Mouse (Mus musculus) erythroid progenitor cell, adult 5-6 weeks (primary cell): ENCODE measurements around the gene a. TPM values are rescaled to one million over a fixed set of nuclear protein-coding genes. Genes with fewer than 3 reads are reported as not detected.
"Not testable (repeated sequence)": the region's sequence is repeated elsewhere in the genome, so short reads cannot be mapped to it uniquely, and the experiment has no call there.

ENCODE experiments used
- ATAC-seq: replicated peaks from 2 replicates; pipeline ENCODE4 v1.8.0; 2016; ENCODE audit warnings: moderate number of reproducible peaks, mild to moderate bottlenecking, moderate TSS enrichment, inconsistent platforms; ENCODE audit not compliant: poor library complexity, low FRiP score, severe bottlenecking
- total RNA-seq, 2 experiments: library from RNA; stranded (forward) in 1 of 2; stranded (reverse) in 1 of 2; fragments of 150-400 nt in 1 of 2; fragments of 186-747, 209-891 nt in 1 of 2; gene quantifications; 2 replicates each; pipeline versions ENCODE4 v1.2.3 to v1.2.4; 2015 to 2017; ENCODE audit warnings: low replicate concordance in 2 of 2

a gene
- total RNA-seq, 2 experiments from 2014 or later = not detected

DNA sequence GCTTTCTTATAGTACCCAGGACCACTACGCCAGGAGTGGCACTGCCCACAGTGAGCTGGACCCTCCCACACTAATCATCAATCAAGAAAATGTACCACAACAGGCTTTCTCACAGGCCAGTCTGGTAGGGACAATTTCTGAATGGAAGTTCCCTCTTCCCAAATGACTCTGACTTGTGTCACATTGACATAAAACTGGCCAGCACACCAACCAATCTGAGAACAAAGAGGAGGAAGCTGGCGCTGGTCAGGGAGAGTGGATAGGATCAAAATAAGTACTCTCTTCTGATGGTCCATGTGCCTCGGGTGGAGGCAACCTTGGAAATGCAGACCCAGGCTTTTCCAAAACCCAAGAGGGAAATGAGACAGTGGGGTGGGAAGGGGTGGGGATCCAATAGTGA is 253.3 kb downstream of the a start:
- ATAC-seq = no peak

DNA sequence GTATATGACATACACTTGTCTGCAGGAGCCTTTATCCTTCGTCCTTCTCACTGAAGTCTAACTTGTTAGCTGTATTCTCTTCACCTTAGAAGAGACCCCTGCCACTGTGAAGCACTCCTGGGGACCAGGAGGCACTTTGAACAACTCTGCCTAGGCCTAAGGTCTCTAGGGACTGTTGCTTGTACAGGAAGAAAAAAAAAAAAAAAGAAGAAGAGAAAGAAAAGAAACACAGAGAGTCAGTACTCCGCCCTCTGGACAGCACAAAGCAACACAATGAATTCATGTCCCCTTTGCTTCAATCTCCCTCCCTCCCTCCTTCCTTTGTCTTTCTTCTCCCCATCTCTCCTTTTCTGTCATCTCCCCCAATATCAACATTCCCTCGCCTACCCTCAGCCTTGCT is 253.9 kb downstream of the a start:
- ATAC-seq = no peak

DNA sequence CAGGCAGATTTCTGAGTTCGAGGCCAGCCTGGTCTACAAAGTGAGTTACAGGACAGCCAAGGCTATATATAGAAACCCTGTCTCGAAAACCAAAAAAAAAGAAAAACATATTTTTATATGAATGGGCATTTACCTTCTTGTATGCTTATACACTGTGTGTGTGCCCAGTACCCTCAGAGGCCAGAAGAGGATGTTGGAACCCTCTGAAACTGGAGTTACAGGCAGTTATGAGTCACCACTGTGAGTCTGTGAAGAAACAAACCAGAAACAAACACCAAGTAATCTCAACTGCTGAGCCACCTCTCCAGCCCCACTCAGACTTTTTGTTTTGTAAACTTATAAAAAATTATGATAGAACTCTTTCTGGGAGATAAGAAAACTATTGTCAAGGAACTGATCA is 255.6 kb downstream of the a start:
- ATAC-seq = no peak

DNA sequence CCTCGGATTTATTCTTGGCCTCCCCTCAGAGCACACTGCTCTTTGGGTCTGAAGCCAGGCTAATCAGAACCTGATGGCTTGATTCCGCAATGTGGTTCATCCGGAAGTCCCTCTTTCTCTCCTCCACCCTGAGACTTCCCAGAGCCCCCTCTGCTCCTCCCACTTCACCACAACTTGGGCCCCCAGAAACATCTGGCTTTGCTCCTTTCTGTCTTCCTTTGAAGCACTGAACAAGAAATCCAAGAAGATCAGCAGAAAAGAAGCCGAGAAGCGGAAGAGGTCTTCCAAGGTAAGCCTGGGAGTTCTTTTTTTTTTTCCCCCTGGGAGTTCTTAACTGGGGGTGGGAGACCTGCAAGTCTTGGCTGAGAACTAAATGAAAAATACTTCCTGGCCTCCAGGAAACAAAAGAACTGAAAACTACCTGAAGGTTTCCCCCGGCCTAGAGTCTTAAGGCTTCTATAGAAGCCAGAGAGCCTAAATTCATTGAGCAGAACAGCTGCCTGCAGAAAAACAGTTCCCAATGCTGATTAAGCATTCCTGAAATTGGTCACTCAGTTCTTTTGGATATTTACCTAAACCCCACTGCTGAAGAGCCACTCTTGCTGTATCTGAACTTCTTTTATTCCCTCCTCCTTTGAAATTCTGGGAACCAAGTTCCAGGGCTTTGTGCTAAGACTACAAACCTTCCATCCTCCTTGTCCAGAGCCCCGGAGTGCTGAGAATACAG is 256.4 kb downstream of the a start:
- ATAC-seq = no peak

DNA sequence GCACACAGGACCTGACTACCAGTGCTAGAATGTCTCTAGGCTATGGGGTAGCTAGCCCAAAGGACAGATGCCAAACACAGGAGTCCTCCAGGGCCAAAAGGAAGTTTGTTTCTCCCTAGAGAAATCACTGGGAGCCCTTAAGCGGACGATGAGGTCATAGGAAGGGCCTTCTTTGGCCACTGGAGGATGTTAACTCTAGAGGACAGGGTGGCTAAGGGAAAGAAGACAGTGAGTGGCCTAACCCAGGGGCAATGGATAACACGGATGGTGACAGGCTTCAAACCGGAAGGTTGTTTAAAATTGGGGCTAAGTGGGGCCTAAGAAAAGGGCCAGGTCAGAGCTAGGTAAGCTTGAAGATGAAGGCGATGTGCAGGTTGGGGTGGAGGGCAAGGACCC is 258.9 kb downstream of the a start:
- ATAC-seq = peak; percentile 26

DNA sequence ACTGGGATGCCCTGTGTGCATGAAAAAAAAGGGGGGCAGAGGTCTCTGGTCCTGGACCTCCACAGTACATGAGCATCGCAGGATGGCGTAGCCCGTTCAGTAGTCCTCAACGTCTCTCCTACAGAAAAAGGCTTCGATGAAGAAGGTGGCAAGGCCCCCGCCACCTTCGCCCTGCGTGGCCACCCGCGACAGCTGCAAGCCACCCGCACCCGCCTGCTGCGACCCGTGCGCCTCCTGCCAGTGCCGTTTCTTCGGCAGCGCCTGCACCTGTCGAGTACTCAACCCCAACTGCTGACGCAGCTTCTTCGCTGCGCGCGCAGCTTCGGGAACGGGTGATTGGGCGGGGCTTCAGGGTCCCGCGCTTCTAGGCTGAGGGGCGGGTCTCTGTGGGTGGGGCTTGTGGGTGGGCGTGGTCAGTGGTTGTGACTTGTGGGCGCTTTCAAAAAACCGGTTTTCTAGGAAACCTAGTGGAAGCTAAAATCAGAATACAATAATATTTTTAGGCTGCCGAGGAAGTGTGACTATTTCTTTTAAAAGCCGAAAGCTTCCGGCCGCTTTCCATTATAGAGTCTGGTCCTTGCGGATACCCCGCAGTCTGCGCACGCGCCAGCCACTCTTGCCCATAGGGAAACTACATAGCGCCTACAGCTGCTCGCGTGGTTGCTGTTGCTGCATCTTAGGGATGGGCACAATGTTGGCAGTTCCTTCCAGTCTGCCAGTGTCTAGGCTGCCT is 259.5 kb downstream of the a start:
- ATAC-seq = peak; percentile 95

DNA sequence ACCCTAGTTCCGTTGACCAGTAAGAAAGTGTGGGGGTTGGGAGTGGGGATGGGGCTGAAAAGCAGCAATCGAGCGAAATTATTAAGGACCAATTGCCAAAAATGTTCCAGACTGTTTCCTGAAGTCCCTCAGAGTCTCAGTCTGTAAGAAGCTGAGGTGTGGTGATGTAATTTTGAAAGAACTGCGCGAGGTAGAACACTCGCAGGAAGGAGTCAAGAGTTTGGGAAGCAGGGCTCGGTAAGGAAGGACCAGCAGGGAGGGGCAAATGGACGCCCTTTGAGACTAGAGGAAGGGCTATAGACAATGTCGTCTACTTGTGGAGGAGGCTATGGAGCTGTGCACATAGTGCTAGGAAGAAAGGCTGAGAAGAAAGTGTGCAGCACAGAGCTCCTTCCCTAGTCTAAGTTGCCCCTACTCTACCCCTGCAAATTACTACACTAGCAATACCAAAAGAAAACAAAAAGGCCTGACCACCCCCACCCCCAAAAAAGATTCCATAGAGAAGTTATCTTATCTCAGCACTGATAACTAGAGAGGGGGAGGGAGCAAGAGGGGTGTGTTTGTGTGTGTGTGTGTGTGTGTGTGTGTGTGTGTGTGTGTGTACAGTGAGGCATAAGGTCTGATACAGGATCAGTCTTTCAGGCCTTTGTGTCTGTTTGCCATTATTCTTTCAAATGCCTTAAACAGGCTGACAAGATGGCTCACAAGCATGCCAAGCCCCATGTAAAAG is 260.6 kb downstream of the a start:
- ATAC-seq = no peak

DNA sequence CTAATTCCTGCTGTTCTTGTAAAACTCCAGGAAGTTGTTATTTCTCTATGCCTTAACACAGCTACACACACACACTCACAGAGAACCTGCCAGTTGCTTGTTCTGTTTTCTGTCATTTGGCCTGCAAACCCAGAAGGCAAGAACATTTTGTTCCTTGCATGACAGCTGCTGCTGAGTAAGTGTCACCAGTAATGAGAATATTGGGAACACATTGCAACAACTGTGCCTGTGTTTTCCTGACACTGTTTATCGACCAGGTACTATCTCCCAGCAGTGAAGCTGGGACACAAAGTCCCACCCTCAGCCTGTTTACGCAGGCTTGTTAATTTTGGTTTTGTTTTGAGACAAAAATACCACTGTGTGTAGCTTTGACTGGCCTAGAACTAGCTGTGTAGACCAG is 261.5 kb downstream of the a start:
- ATAC-seq = no peak

DNA sequence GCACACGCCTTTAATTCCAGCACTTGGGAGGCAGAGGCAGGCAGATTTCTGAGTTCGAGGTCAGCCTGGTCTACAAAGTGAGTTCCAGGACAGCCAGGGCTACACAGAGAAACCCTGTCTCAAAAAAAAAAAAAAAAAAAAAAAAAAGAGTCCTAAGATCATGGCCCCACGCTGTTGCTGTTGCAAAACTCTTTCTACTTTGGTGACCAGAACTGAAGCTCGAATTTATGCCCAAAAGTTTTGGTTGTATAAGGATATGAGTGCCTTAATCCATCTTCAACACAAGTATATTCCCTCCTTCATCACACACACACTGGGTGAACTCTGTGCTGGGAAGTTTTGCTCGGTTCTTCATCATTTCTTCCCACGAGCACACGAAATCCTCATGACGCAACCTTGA is 262.3 kb downstream of the a start:
- not testable (repeated sequence) for ATAC-seq

DNA sequence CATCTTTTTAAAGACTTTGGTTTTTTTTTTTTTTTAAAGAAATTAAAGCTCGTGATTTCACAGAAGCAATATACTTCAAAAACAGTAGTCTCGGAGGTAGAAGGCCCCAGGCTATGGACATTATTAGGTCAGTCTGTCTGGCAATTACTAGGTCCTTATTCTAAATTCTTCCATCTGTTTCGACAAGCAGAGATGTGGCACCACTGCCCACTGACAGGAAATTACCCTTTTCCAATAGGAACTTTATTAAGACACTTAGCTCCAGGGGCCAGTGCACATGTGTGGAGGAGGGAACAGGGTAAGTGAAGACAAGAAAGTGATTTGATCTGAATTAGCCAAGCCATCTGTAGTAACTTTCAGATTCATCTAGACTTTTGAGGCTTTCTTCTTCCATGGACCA is 263.5 kb downstream of the a start:
- no peak for ATAC-seq

DNA sequence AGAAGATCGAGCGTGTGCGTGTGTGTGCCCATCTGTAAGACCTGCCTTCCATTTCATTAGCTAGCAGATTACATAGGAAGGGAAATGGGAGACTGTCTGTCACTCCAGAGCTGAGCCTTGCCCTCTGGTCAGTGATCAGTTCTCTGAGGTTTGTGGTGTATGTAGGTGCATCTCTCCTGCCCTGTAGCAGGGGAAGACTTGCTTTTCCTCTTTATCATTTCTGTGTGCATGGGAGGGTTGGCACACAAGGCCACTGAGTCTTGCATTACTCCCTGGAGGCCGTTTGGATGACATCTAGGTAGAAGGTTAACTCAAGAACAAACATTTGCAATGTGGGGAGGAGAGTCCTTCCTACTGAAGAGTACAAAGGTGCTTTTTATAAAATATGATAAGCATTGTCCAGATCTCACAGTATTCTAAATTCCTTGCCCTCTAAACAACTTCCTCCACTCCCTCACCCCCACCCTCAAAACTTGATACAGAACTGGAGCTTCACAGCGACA is 264.9 kb downstream of the a start:
- ATAC-seq = no peak

DNA sequence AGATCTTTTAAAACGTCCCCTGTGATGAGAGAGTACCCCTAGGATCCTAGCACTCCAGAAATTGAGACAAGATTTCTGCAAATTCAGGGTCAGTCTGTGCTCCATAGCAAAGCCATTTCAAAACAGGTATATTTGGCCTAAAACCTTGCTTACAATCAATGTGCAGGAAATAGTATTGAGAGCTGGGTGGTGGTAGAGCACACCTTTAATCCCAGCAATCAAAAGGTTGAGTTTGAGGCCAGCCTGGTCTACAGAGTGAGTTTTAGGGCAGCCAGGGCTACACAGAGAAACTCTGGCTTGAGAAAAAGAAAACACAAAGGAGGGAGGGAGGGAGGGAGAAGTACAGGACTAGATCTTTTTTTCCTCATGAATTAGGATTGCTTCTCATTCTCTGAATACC is 266.2 kb downstream of the a start:
- no peak for ATAC-seq

DNA sequence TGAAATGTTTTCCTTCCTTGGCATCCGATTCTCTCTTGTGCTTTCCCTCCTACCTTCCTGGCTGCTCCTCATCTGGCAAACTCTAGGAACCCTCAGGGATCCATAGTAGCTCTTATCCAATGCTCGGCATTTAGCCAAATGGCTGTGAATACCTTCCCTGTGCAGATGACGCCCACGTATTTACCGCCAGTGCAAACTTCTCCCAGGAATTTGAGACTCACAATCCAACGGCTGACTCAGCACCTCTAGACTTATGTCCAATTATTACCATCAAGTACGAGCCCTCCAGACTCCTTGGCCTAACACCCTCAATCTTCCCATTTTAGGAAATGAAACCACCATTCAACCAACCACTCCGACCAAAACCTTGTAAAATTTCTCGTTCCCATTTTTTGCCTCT is 279.8 kb downstream of the a start:
- ATAC-seq = no peak

DNA sequence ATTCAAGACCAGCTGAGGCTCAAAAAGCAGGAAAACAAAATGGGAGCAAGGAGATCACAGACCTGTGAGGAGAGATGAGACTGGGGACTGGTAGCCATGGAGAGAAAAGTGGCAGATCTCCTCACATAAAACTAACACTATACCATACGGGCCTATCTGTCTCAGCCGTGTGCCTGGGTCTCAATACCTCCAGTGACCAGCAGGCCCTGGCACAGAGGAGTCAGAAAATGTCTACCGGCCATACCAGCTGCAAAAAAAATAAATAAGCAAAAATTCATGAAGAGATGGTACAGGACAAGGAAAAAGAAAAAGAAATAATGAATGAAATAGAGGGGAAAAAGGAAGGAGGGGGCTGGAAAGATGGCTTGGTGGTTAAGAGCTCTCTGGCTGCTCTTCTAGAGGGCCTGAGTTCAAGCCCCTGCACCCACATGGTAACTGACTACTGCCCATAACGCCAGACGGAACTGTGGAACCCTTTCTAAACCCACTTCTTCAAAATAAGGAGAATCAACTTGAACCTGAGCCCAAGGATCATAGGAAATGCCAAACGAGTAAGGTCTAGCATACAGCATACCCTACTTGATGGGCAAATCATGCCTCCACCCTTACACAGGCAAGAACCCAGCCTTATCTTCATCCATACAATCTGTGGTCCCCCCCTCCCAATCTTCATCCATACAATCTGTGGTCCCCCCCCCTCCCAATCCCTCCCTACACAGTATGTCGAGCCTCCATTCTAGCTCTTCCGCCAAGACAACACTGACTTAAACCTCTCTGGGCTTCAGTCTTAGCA is 281.3 kb downstream of the a start:
- ATAC-seq = no peak

DNA sequence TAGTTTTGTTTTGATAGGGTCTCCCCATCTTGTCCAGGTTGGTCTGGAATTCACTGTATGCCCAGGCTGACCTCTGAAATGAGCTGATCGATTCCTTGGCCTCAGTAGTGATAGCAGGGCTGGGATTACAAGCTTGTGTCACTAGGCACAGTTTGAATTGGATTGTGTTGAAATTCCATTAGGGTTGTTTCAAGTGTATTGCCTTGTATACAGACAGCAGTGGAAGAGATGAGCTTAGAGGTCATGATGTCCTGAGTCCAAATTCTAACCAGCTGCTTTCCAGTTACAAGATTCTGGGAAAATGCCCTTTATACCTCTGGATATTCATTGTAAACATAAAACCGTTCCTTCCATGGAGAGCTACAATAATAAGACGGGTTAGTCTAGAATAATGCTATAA is 282.1 kb downstream of the a start:
- ATAC-seq = no peak

DNA sequence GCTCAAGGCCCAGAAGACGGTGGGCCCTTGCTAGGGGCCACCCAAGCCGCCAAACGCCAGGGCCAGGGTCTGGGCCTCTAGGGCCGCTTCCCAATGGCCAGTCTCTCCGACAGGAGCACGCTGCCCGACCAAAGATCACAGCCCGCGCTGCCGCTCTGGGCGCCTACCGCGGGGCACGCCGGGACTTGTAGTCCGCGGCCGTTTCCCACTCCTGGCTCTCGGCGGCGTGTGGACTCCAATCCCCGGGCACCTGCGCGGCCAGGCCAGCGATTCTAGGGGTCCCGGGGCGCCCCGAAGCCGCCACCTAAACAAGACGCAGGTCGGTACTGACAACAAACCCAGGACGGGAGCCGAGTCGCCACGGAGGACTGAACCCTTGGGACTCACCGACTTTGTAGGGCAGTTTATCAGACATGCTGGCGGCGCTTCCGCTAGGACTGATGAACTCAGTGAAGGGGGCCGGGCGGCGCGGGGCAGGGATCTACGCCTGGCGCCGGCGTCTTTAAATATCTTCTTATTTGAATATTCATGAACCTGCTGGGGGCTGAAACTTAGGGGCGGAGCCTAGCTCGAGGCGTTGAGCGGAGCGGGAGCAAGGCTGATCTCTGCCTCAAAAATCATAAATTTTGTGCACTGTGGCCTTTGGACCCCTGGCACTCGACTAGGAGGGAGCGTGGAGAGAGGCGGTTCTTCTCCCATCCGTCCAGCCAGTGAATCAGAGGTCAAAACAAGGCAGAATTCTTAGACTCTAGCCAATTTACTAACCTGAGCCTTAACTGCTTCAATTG is 283.0 kb downstream of the a start, which contains the start of gene Ahcy:
Gene Ahcy (minus strand): TSS at position 520 of the 788 bp plus-strand sequence.
- peak; percentile 97 for ATAC-seq

DNA sequence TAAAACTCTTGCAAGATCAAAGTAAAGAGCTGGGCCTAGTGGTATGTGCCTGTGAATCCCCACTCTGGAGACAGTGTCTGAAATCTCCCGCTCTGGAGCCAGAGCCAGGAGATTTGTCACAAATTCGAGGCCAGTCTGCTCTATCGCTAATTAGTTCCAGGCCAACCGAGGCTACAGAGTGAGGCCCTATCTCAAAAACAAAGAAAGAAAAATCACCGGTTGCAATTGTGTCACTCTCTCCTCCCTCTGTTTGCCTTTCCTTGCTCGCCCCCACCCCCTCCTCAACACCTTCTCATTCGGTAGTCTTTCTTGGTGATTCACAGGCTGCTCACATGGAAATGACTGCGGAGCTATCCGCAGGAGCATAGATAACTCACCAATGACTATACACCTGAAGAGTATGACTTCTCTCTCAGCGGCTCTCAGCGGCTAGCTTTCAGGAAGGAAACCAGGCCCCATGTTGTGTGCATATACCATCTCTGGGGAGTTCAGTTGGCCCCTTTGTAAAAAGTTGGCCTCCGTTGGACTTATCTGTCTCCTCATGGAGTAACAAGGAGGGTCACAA is 283.6 kb downstream of the a start:
- ATAC-seq = no peak; the same call in 1 of the 2 replicates

DNA sequence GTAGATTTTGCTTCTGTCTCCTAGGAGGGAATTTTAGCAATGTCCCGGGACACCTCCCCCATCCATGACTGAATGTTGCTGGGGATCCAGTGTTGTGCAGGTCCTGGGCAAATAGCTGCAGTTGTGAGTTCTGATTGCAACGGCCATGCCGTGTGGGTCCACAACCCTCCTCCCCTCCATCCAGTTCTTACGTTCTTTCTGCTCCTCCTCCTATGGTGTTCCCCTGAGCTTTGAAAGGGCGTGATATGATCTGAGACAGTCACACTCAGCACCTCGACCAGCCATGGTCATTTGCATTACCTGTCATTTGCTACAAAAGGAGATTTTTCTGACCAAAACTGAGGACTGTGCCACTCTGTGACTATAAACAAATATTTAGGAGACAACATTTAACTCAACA is 284.4 kb downstream of the a start:
- no peak for ATAC-seq
